Mouse (Mus musculus) adrenal gland (tissue): ENCODE results near the gene Hibch.
"Not testable (repeated sequence)": the region's sequence is repeated elsewhere in the genome, so short reads cannot be mapped to it uniquely, and the experiment has no call there.

ENCODE experiments used
- intact Hi-C: fragments of 180-260 bp; cut with DNase I; formaldehyde crosslinking; loops from one replicate; pipeline ENCODE4 v1.15.1; 2025

The Hibch gene

DNA sequence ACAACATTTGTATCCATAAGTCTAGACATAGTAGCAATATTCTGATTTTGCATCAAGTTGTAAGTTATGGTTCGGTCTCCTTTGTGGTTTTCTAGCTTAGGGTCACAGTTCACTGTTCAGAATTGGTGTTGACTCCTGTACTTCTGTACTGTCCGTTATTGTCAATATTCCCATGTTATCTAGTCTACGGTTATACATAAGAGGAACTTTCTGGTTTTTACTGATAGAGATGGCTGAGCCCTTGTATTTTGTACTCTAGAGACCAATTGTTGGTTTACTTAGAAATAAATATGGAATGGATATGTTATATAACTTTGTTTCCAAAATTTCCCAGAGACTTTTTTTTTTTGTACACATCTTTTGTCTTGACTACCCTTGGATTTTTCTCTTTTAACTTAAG is 21.3 kb downstream of the Hibch start:
- intact Hi-C loops, result no loop called here

DNA sequence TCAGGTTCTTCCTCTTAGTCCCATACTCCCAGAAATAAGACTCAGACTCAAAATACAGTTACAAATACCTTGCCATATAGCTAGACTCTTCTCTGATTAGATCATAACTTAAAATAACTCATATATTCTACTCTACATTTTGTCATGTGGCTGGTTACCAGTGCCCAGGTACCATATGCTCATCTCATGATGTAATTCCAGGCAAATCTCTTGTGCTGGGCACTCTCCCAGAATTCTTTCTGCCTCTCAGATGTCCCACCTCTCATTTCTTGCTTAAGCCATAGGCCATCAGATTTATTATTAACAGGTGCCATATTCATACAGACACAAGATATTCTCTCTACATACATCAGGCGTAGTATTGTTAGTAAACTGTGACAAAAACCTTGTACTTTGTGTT is 23.1 kb downstream of the Hibch start:
- intact Hi-C loops, result no loop called here

DNA sequence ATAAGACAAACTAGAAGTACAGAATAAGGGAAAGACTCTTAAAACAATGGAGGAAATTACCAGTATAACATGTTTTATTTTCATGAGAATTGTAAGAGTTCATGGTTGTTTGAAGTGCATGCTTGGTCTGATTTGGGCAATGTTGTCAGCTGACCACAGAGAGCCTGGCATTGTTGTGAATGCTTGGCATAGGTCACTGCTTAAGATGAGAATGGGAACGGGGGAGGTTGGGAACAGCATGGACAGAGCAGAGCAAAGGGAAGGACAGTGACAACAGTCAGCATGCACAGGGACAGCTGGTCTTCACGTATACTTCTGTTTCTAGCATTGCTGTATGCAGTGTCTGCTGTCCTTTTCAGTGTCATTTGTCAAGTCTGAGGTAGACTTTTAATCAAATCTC is 39.5 kb downstream of the Hibch start:
- intact Hi-C loops, result no loop called here

DNA sequence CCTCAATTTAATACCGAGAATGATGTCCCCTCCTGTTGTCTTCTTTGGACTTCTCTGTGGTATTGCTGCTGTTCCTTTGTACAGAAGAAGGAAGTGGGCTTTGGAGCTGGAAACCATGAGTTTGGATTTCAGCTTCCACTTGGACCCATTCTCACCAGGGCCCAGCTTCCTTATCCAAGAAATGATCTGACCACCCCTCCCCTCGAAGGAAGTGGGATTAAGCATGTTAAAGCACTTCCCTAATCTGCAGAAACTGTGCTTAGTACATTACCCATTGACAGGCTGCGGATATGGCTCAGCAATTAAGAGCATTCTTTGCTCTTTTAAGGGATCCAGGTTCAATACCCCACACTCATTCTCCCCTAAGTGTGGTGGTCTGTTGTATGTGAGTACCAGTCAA is 65.1 kb downstream of the Hibch start:
- intact Hi-C loops, result no loop called here

DNA sequence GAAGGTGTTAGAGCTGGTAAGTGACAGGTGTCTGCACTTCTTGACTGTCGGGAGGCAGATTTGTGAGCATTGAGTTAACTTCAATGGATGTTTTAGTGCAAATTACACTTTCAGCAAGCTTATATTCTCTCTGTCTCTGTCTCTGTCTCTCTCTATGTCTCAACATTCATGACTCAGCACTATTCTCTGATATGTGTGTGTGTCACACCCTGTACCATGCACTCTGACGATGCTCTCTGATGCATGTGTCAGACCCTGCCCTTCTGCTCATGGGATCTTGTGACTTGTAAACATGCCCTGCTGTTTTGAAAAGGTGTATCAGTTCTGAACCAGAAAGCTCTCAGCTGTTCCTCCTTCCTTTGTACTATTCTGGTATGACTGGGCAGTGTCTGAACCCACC is 71.9 kb downstream of the Hibch start:
- intact Hi-C loops, result no loop called here

DNA sequence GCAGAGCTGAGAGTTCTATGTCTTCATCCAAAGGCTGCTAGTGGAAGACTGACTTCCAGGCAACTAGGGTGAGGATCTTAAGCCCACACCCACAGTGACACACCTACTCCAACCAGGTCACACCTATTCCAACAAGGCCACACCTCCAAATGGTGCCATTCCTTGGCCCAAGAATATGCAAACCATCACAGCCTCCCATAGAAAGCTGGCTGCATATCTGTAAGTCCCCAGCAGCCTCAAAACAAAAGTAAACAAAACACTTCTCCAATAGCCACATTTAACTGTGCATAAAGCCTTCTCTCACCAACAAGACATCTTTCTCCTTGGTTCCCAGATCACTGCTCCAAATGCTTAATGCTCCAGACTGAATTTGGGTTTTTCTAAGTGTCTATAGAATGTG is 74.2 kb downstream of the Hibch start:
- intact Hi-C loops, result not testable (repeated sequence)

DNA sequence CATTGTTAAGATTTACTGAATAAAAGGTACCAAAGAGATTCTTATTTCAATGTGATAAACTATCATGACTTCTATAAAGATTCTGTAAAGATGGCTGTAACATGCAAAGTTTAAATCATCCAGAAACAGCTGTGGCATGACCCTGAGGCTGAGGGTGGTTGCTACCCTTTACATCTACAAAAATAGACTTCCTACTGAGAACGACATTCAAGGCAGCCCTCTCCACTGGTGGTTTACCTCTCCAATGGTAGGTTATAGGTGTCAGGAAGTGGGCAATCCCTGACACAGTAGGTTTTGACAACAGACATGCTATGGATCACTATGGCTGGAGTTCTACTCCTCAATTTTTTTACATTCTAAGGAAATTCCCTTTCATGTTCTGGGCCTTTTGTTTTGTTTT is 79.8 kb downstream of the Hibch start:
- intact Hi-C loops, result not testable (repeated sequence)

DNA sequence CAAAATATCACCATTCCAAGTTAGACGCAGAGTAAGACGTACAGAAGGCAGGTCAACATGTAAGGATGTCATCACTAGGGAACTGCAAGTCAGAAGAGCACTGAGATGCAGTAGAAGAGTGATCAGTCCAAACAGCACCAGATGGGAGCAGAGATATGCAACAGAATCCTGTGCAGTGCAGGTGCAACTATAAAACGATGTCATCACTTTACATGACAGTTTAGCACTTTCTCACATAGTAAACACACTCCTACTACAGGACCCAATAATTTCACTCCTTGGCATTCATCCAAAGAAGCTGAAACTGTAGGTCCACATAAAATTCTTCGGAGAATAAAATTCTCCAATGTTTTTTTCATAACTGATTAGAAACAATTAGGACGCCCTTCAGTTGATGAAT is 89.8 kb downstream of the Hibch start:
- intact Hi-C loops, result no loop called here

DNA sequence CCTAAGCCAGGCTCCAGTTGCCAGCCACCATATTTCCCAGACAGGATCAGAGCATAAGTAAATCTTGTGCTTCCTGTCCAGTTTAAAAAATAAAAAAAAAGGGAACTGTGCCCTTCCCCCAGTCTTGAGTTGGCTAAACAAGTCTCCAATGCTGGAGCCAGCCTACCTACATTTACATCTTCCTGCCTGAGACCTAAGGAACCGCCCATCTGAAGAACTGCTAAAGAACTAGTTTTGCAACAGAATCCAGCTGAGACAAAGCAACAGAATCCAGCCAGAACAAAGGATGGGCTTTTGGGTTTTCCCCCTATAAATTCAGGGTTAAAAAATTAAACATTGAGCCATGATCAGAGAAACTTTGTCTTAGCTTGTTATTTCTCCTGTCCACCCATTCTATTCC is 94.3 kb downstream of the Hibch start:
- intact Hi-C loops, result no loop called here

DNA sequence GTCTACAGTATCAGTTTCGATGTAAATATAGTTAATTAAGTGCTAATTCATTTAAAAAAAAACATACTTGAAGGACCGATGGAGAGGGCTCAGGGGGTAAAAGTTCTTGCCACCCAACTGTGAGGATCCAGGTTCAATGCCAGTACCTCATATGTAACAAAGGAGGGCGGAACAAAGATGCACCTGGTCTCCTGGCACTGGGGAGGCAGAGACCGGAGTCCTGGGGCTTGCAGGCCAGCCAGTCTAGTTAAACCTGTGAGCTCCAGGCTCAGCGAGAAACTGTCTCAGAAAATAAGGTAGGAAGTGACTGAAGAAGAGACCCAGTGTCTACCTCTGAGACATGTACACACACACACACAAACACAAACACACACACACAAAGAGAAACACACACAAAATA is 103.2 kb downstream of the Hibch start:
- intact Hi-C loops, result no loop called here

DNA sequence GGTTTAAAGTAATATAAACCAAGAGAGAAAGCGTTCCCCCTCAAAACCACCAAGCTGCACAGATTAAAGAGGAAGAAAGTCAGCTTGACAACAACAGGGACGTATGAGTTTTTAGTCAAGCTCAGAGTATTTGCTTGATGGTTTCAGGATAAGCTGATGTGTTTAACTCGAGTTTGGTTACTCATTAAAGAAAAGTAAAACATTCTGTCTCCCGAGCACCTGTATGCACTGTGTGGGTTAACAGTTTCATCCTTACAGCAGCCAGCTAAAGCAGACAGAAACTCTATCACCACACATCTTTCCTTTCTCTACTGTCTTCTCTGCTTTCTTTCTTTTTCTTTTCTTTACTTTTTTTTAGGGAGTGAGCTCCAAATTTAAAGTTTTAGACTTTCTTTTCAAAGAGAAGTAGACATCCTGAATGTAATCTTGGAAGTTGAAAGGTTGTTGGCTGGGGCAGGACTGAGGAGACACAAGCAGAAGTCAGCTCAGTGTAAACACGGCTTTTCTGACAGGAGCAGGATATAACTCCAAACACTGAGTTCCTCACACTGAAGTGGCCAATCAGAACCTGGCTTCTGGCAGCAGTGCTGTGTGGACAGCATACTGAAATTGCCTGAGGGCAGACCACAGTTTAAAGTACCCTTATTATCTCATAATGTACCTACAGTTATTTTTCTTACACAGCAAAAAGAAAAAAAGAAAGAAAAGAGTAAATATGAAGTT is 106.6 kb downstream of the Hibch start:
- intact Hi-C loops, result loop anchor here (10.0 kb wide), 2 partner anchors 77 to 307 kb away; no protein-coding TSS in a partner anchor

DNA sequence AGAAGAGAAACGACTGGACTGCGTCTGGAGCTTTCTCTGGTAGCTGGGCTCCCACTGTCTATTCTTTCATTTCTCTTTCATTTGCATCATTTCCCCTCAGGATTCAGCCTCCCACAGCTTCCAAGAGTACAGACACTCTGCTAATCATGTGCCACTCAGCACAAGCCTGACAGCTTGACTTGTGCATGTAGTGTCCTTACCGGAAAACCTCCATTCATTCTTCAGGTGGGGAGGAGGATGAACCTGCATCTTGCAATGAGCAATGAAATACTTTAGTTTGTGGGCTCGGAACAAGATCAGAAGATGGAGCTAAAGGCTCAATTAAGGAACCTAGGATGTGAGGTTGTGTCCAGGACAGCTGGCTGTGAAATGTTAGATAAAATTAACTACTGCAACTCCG is 107.4 kb downstream of the Hibch start:
- intact Hi-C loops, result loop anchor here (10.0 kb wide), 2 partner anchors 77 to 307 kb away; no protein-coding TSS in a partner anchor

DNA sequence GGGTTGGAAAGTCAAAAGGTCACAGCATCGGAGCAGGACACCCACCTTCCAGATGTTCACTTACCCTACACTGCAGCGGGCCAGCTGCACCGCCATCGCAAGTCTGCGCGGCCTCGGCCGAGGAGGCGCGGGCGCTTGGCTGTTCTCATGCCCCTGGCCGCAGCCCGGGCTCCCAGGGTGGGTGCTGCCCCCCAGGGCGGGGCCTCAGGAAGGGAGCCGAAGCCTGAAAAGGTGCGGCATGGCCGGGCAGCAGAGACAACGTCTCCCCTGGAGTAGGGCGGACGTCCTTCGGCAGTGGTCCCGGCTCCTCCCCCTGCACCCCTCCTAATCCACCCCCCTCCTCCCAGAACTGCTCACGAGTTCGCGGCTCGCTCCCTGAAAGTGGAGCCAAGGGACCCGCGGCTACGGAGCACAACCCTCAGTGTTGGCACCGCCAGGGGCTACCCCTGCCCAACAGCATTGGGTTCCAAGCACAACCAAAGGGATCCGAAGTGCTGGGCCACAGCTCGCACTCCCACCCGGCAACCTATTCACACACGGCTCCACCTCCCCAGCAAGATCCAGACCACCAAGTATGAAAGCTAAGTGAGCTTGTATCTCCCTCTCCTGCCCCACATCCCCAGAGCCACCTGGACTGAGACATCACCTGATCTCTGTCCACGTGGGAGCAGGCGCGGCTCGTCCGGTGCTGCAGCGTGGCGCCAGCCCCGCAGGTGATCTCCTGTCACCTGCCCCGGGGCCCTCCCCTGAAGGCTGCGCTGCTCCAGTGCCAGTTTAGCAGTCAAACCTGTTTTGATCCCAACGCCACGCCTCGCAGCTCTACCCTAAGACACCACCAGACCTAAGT is 108.0 kb downstream of the Hibch start:
- intact Hi-C loops, result loop anchor here (10.0 kb wide), 2 partner anchors 78 to 308 kb away; no protein-coding TSS in a partner anchor

DNA sequence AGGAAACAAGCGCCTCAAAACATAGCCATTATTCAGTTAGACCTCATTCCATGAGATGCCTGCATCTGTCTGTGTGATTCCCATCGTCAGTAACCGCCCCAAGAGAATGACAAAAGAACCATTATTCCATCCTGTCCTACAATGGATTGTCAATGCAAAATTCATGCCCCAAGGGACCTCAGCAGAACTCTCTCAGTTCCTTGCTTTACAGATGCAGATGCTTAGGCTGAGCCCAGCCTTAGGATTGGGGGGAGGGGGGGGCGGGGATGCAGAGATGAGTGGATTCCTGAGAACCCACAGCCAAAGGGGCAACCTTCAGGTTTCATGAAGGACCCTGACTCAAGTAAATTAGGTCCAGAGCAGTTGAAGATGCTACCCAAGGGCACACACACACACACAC is 108.8 kb downstream of the Hibch start:
- intact Hi-C loops, result loop anchor here (10.0 kb wide), 2 partner anchors 79 to 309 kb away; no protein-coding TSS in a partner anchor

DNA sequence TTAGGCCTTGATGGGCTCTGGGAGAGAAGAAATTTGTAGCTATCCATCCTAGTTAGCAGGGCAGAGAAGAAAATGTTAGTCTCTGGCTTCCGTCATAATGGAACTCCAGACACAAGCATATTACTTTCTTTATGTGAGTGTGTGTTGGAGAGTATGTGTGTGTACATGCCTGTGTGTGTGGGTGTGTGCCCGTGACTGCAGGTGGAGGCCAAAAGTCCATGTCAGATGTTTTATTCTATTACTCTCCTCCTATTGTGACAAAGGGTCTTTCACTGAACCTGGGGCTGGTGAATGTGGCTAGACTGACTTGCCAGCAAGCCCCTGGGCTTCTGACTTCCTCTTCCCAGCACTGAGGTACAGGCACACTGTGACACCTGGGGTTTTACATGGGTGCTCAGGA is 109.7 kb downstream of the Hibch start:
- intact Hi-C loops, result loop anchor here (10.0 kb wide), 2 partner anchors 80 to 310 kb away; no protein-coding TSS in a partner anchor

DNA sequence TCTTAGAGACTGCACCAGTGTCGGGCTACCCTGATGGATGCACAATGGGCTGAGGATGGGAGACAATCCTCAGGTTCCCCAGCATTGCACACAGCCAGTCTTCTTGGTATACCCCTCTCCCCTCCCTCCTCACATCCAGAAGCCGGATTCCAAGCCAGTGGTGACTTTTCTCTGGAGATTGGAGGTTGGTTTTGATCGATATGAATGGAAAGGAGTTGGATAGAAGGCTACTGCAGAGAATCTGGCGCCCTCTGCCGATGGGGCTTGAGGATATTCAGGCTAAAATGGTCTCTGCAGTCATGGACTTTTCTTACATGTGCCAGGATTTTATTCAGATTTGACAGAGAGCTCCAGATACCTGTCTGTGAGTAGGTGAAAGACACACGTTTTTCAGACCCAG is 110.4 kb downstream of the Hibch start:
- intact Hi-C loops, result loop anchor here (10.0 kb wide), 2 partner anchors 80 to 310 kb away; no protein-coding TSS in a partner anchor

DNA sequence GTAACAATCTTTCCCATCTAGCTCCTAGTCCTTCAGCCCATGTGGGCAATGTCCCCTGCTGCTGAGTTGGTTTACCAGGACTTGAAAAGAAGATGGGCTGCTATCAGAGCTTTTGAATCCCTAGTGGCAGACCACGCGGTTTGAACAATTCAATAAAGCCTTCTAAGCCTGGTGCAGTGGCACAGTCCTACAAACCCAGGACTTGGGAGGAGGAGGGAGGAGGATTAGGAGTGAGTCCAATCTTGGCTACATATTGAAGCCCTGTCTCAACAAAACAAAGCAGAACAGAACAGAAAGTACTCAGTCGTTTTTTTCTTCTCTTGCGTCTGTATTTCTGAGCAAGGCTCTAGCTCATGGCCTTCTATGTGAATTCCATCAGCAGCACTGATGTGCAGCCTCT is 112.0 kb downstream of the Hibch start:
- intact Hi-C loops, result loop anchor here (10.0 kb wide), 2 partner anchors 82 to 312 kb away; no protein-coding TSS in a partner anchor

DNA sequence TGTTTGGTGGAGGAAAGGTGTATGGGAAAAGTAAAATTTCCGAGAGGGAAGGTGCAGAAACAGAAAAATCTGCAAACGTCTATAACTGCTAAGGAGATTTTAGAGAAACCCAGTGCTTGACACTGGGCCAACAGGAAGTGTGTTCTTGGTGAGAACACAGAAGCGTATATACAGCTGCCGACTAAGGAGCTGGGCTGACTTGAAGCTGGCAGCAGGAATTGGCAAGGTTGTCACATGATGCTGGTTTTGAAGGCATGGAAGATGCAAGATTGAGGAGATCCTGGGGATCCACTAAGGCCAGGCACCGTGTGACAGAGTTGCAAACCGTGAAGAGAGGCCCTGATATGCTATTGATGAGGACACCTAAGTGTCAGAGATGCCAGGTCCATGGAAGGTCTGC is 115.5 kb downstream of the Hibch start:
- intact Hi-C loops, result no loop called here

DNA sequence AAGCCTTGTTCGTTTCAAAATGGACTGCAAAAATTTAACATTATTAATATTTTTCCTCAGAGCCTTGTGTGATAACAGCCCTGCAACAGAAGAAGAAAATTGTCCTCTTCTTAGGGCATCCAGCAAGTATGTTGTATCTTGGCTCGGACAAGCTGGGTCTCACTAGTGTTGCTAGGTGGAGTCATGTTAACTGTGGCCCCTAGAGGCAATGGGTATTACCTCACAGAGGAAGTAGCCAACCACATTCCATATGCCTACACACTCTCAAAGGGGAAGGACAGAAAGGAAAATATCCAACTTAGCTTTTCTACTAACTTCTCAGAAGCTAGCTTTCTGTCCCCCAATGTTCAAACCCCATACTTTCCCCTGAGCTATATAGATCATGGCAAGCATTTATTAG is 118.4 kb downstream of the Hibch start:
- intact Hi-C loops, result no loop called here

DNA sequence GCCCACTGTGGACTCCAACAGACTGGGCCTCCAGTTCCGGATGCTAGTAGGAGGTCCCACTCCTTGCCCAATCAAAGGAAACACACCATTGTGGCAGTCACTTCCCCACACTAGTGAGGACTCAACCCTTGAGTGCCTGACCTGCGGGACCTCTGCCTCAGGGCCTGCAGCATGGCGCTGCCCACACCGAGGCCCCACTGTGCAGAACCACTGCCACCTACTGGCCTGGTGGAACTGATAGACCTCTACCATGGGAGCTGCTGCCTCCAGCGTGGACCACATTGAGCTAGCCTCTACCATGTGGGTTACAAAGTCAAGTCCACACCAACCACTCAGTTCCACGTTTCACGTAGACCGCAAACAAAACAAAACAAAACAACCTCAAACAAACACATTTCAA is 119.9 kb downstream of the Hibch start:
- intact Hi-C loops, result no loop called here
